Mouse (Mus musculus) liver, postnatal 0 days (tissue): ENCODE measurements around the gene Rmnd1. TPM values are rescaled to one million over a fixed set of nuclear protein-coding genes. Genes with fewer than 3 reads are reported as not detected.
"Not testable (repeated sequence)": the region's sequence is repeated elsewhere in the genome, so short reads cannot be mapped to it uniquely, and the experiment has no call there.

Experiments
- ATAC-seq: fragments of 200-750 bp; cut with Nextera tagmentation; 2 replicates; pipeline ENCODE4 v1.8.0; 2017; ENCODE audit warnings: mild to moderate bottlenecking, moderate library complexity
- DNase-seq: peaks from one replicate; pipeline ENCODE4 v3.0.0-alpha.2; 2016
- H3K27ac ChIP-seq: fragments of 300-500 bp; sonication (generic); 2 replicates; pipeline ENCODE4 v1.5.1; 2014; ENCODE audit warnings: antibody characterized with exemption, moderate library complexity, mild to moderate bottlenecking, low read depth
- H3K27me3 ChIP-seq: fragments of 300-500 bp; sonication (generic); 2 replicates; pipeline ENCODE4 v1.6.1; 2014; ENCODE audit warnings: low read length, control low read depth, mixed read lengths; ENCODE audit not compliant: insufficient read depth
- H3K36me3 ChIP-seq: fragments of 300-500 bp; sonication (generic); replicated peaks from 2 replicates; pipeline ENCODE4 v1.6.1; 2014; ENCODE audit warnings: mild to moderate bottlenecking, control low read depth, low read length, moderate library complexity, mixed read lengths; ENCODE audit not compliant: insufficient read depth
- H3K4me1 ChIP-seq: fragments of 300-500 bp; sonication (generic); 2 replicates; pipeline ENCODE4 v1.6.1; 2014; ENCODE audit warnings: antibody characterized with exemption, mild to moderate bottlenecking, control low read depth; ENCODE audit not compliant: insufficient read depth
- H3K4me2 ChIP-seq: fragments of 300-500 bp; sonication (generic); 2 replicates; pipeline ENCODE4 v1.6.1; 2014; ENCODE audit warnings: low read depth, mild to moderate bottlenecking, low read length, moderate library complexity, mixed read lengths
- H3K4me3 ChIP-seq: fragments of 300-500 bp; sonication (generic); 2 replicates; pipeline ENCODE4 v1.5.1; 2014; ENCODE audit warnings: low read depth, low read length
- H3K9ac ChIP-seq: fragments of 300-500 bp; sonication (generic); replicated peaks from 2 replicates; pipeline ENCODE4 v1.6.1; 2014; ENCODE audit warnings: mild to moderate bottlenecking, moderate library complexity
- H3K9me3 ChIP-seq: fragments of 300-500 bp; sonication (generic); 2 replicates; pipeline ENCODE4 v1.6.1; 2016; ENCODE audit warnings: mild to moderate bottlenecking, control low read depth, low read length, mixed read lengths
- CTCF ChIP-seq: sonication (generic); IDR thresholded peaks from 2 replicates; pipeline ENCODE4 v1.5.1; 2016; ENCODE audit warnings: antibody characterized with exemption, low read depth
- EP300 ChIP-seq: IDR thresholded peaks from 2 replicates; pipeline ENCODE4 v1.6.1; 2016; ENCODE audit warnings: antibody characterized with exemption, low read depth, mild to moderate bottlenecking
- WGBS: fragments of 180-500 bp; shearing (Covaris S2); extraction: QIAGEN DNeasy Blood & Tissue Kit; methylation state at CpG from one replicate; pipeline ENCODE4 v1.1.7; 2014; ENCODE audit not compliant: insufficient replicate concordance; 5-methylcytosine and 5-hydroxymethylcytosine counted together
- polyA plus RNA-seq: library from polyadenylated mRNA; unstranded; fragments of >200 nt; fragmentation: Nextera tagmentation; extraction: Ambion mirVana; gene quantifications from 2 replicates; pipeline ENCODE4 v1.2.1, GENCODE M21; 2015

Gene Rmnd1
- polyA plus RNA-seq, 1 experiment from 2014 or later, result 16.6 TPM

DNA sequence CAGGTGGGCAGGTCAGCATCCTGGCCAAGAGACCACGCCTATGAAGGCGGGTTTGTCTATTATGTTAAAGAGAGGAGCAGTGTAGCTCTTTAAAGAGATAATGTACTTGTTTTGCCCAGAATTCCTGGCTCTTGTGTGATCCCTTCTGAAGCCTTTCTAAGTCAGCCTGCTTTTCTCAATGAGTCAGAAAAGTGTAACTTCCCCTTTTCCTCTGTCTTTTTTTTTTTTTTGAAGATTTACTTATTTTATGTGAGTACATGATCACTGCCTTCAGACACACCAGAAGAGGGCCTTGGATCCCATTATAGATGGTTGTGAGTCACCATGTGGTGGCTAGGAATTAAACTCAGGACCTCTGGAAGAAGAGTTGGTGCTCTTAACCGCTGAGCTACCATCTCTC is 37.2 kb upstream of the Rmnd1 start:
- no peaks in the 10 kb centered on the region for H3K4me1 ChIP-seq
- TF ChIP-seq EP300 (no peak), CTCF (no peak)
- H3K27ac ChIP-seq, result no peak overlapping the region
- 70% methylated on average over 3 of the region's 3 CpGs for WGBS
- no peak overlapping the region for H3K9ac ChIP-seq
- no peaks in the 10 kb centered on the region for H3K36me3 ChIP-seq
- no peak for DNase-seq
- ATAC-seq, result no peak
- H3K4me2 ChIP-seq, result no peak overlapping the region
- H3K4me3 ChIP-seq, result no peak overlapping the region
- no peaks in the 10 kb centered on the region for H3K9me3 ChIP-seq
- H3K27me3 ChIP-seq, result no peaks in the 10 kb centered on the region

DNA sequence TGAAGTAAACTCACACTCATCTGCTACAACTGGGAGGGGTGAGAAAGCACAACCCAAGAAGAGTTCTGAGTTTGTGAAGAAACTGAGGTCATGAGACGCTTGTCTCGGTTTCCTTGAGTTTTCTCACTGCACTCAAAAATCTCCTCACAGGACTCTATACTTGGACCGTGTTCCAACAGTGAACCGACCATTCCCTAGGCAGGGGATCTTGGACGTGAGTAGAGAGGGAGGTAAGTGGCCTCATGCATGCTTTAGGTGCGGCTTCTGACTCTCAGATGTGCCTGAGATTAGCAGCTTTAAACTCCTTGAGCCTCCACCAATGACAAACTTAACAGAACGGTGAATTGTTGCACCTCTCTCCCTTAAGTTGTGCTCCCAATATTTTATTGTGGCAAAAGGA is 33.6 kb upstream of the Rmnd1 start:
- TF ChIP-seq EP300 (no peak), CTCF (no peak)
- ATAC-seq (no peak), DNase-seq (no peak)
- H3K36me3 ChIP-seq, result no peaks in the 10 kb centered on the region
- H3K4me3 ChIP-seq, result no peak overlapping the region
- no peak overlapping the region for H3K4me2 ChIP-seq
- H3K27me3 ChIP-seq, result no peaks in the 10 kb centered on the region
- no peaks in the 10 kb centered on the region for H3K9me3 ChIP-seq
- no peaks in the 10 kb centered on the region for H3K4me1 ChIP-seq
- 77% methylated on average over 7 of the region's 7 CpGs for WGBS
- H3K27ac ChIP-seq, result no peak overlapping the region
- no peak overlapping the region for H3K9ac ChIP-seq

GRCm38 (mm10) chr10:4460201-4460600 is 28.0 kb upstream of the Rmnd1 start:
- Histone ChIP-seq H3K9ac (no peak overlapping the region), H3K4me1 (no peaks in the 10 kb centered on the region), H3K4me3 (no peak overlapping the region), H3K9me3 (no peaks in the 10 kb centered on the region), H3K4me2 (no peak overlapping the region), H3K27me3 (no peaks in the 10 kb centered on the region), H3K36me3 (peaks cover 4% of the 10 kb centered on the region; the same call in 1 of the 2 replicates), H3K27ac (no peak overlapping the region)
- 79% methylated on average over 2 of the region's 2 CpGs for WGBS
- DNase-seq, result no peak
- no peak for ATAC-seq
- TF ChIP-seq EP300, result no peak
- no peak for TF ChIP-seq CTCF

GRCm38 (mm10) chr10:4456409-4456808 is 24.2 kb upstream of the Rmnd1 start:
- DNase-seq, result no peak
- no peaks in the 10 kb centered on the region for H3K27me3 ChIP-seq
- H3K4me2 ChIP-seq, result no peak overlapping the region
- ATAC-seq, result 0 out of 2 replicates have a peak, but pooled peaks have one; percentile 25
- H3K27ac ChIP-seq, result no peak overlapping the region
- no peaks in the 10 kb centered on the region for H3K4me1 ChIP-seq
- 32% methylated on average over 4 of the region's 4 CpGs for WGBS
- peaks cover 19% of the 10 kb centered on the region for H3K36me3 ChIP-seq
- TF ChIP-seq EP300 (no peak), CTCF (no peak)
- no peaks in the 10 kb centered on the region for H3K9me3 ChIP-seq
- no peak overlapping the region for H3K9ac ChIP-seq
- no peak overlapping the region for H3K4me3 ChIP-seq

GRCm38 (mm10) chr10:4435416-4435815 is 3.2 kb upstream of the Rmnd1 start:
- no peaks in the 10 kb centered on the region for H3K27me3 ChIP-seq

DNA sequence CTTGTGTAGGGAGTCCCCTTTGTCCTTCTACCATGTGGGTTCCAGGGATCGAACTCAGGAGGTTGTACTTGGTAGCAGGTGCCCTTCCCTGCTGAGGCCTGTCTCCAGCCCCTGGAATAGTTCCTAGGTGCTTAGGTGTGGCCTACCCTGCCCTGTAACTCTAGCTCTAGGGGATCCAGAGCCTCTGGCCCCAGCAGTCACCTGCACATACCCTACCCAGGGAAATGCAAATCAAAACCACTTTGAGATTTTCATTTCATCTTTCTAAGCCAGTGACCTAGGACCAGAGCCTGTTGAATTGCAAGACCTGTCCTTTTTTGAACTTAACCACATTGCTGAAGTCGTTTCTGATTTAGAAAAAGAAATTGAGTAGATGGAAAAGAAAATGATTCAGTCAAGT is 1.7 kb upstream of the Rmnd1 start:
- WGBS, result 76% methylated on average over 2 of the region's 2 CpGs
- H3K36me3 ChIP-seq, result peaks cover 10% of the 10 kb centered on the region; the same call in 1 of the 2 replicates
- H3K27ac ChIP-seq, result peak overlapping the region; percentile 96; the same call in 1 of the 2 replicates
- H3K4me3 ChIP-seq, result peak overlapping the region; percentile 68; the same call in 1 of the 2 replicates
- peak overlapping the region; percentile 86; the same call in 1 of the 2 replicates for H3K9ac ChIP-seq
- not testable (repeated sequence) for ATAC-seq, H3K9me3 ChIP-seq, H3K27me3 ChIP-seq, DNase-seq
- peak overlapping the region; percentile 90 for H3K4me2 ChIP-seq
- peaks cover 27% of the 10 kb centered on the region for H3K4me1 ChIP-seq

More at GRCm38 (mm10) chr10:4435416-4435815, 3.2 kb upstream of the Rmnd1 start:
- Histone ChIP-seq H3K4me1 (peaks cover 19% of the 10 kb centered on the region), H3K4me3 (no peak overlapping the region), H3K4me2 (no peak overlapping the region), H3K27ac (no peak overlapping the region), H3K36me3 (peaks cover 26% of the 10 kb centered on the region), H3K9ac (no peak overlapping the region), H3K9me3 (no peaks in the 10 kb centered on the region)
- no peak for ATAC-seq
- TF ChIP-seq EP300 (no peak), CTCF (no peak)
- WGBS, result 75% methylated on average over 3 of the region's 3 CpGs
- DNase-seq, result no peak
